Mouse (Mus musculus) midbrain, embryonic 13.5 days (tissue): ENCODE data around the gene Tas2r126. TPM values are rescaled to one million over a fixed set of nuclear protein-coding genes. Genes with fewer than 3 reads are reported as not detected.
"Not testable (repeated sequence)": the region's sequence is repeated elsewhere in the genome, so short reads cannot be mapped to it uniquely, and the experiment has no call there.

Source experiments
- ATAC-seq: fragments of 200-750 bp; cut with Nextera tagmentation; 2 replicates; pipeline ENCODE4 v1.8.0; 2017; ENCODE audit warnings: mild to moderate bottlenecking, moderate TSS enrichment, moderate library complexity
- H3K27ac ChIP-seq: fragments of 300-500 bp; sonication (generic); 2 replicates; pipeline ENCODE4 v1.5.1; 2015; ENCODE audit warnings: inconsistent platforms, mild to moderate bottlenecking, moderate library complexity
- H3K27me3 ChIP-seq: fragments of 300-500 bp; sonication (generic); 2 replicates; pipeline ENCODE4 v1.6.1; 2015; ENCODE audit warnings: mild to moderate bottlenecking, inconsistent platforms
- H3K36me3 ChIP-seq: fragments of 300-500 bp; sonication (generic); 2 replicates; pipeline ENCODE4 v1.6.1; 2015; ENCODE audit warnings: mild to moderate bottlenecking, inconsistent platforms
- H3K4me1 ChIP-seq: fragments of 300-500 bp; sonication (generic); replicated peaks from 2 replicates; pipeline ENCODE4 v1.6.1; 2015; ENCODE audit warnings: inconsistent platforms
- H3K4me2 ChIP-seq: fragments of 300-500 bp; sonication (generic); replicated peaks from 2 replicates; pipeline ENCODE4 v1.6.1; 2015; ENCODE audit warnings: moderate library complexity, mild to moderate bottlenecking, inconsistent platforms
- H3K4me3 ChIP-seq: fragments of 300-500 bp; sonication (generic); replicated peaks from 2 replicates; pipeline ENCODE4 v1.5.1; 2015; ENCODE audit warnings: mild to moderate bottlenecking, inconsistent platforms
- H3K9ac ChIP-seq: fragments of 300-500 bp; sonication (generic); replicated peaks from 2 replicates; pipeline ENCODE4 v1.6.1; 2015; ENCODE audit warnings: mild to moderate bottlenecking, inconsistent platforms
- H3K9me3 ChIP-seq: fragments of 300-500 bp; sonication (generic); 2 replicates; pipeline ENCODE4 v1.6.1; 2016; ENCODE audit warnings: mild to moderate bottlenecking, inconsistent platforms
- WGBS: fragments of 180-500 bp; shearing (Covaris S2); methylation state at CpG from one replicate; pipeline ENCODE4 v1.1.7; 2015; 5-methylcytosine and 5-hydroxymethylcytosine counted together
- polyA plus RNA-seq: library from polyadenylated mRNA; unstranded; fragments of >200 nt; fragmentation: Nextera tagmentation; extraction: Ambion mirVana; gene quantifications from 2 replicates; pipeline ENCODE4 v1.2.1, GENCODE M21; 2015

Gene Tas2r126
- polyA plus RNA-seq, 1 experiment from 2014 or later: not detected

GRCm38 (mm10) chr6:42426337-42426736 lies 8.0 kb upstream of the Tas2r126 start:
- no peaks in the 10 kb centered on the region for H3K4me1 ChIP-seq
- no peak overlapping the region for H3K9ac ChIP-seq
- H3K36me3 ChIP-seq: no peaks in the 10 kb centered on the region
- no peaks in the 10 kb centered on the region for H3K27me3 ChIP-seq
- no peaks in the 10 kb centered on the region for H3K9me3 ChIP-seq
- no peak overlapping the region for H3K4me3 ChIP-seq
- 87% methylated on average over 4 of the region's 4 CpGs for WGBS
- no peak overlapping the region for H3K27ac ChIP-seq
- H3K4me2 ChIP-seq: no peak overlapping the region
- no peak for ATAC-seq

GRCm38 (mm10) chr6:42433554-42433953 lies 781 bp upstream of the Tas2r126 start:
- 74% methylated on average over 2 of the region's 2 CpGs for WGBS
- Histone ChIP-seq H3K9me3 (no peaks in the 10 kb centered on the region), H3K27me3 (no peaks in the 10 kb centered on the region), H3K4me3 (no peak overlapping the region), H3K36me3 (no peaks in the 10 kb centered on the region), H3K9ac (no peak overlapping the region), H3K4me2 (no peak overlapping the region), H3K27ac (no peak overlapping the region), H3K4me1 (no peaks in the 10 kb centered on the region)
- ATAC-seq: no peak

DNA sequence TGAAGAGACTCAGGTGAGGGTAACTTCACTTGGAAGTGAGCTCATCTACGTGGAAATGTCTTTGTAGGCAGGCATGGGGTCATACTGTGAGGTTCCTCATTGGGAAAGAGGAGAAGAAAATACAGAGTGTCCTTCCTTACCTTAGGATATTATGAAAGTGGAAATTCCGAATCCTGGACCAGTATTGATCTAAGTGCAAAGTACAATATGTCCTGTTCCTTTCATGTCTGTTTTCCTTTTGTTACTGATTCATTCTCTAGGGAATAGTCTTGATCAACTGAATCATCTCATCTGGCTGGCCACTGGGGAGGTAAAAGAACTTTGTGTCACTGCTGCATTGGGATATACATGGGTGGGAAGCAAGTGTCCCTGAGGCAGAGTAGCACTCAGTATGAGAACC lies 1.2 kb downstream of the Tas2r126 start:
- 77% methylated on average over 2 of the region's 2 CpGs for WGBS
- Histone ChIP-seq H3K9me3 (no peaks in the 10 kb centered on the region), H3K27ac (no peak overlapping the region), H3K4me2 (no peak overlapping the region), H3K9ac (no peak overlapping the region), H3K27me3 (no peaks in the 10 kb centered on the region), H3K36me3 (no peaks in the 10 kb centered on the region), H3K4me3 (no peak overlapping the region), H3K4me1 (no peaks in the 10 kb centered on the region)
- no peak for ATAC-seq

- ATAC-seq: no peak
- 79% methylated on average over 2 of the region's 2 CpGs for WGBS
Observed at GRCm38 (mm10) chr6:42441395-42441794, 7.1 kb downstream of the Tas2r126 start.

DNA sequence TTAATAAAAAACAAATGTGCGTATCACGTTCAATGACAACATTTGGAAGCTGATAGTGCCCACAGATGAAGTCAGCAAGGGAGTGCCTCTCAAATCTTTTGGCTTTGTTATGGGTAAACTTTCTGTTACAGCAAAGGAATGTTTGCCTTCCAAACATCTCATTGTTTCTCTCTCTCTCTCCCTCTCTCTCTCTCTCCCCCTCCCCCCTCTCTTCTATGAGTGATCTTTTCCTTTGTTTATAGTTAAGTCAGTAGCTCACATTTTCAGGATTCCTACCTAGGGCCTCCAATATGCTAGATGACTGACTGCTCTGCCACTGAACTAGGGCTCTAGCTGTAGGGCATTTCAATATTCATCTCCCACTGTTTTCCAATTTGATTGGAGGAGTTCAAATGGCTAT lies 10.2 kb downstream of the Tas2r126 start:
- WGBS: 88% methylated on average over 2 of the region's 2 CpGs
- no peaks in the 10 kb centered on the region for H3K36me3 ChIP-seq
- H3K9me3 ChIP-seq: no peaks in the 10 kb centered on the region
- ATAC-seq: no peak
- no peak overlapping the region for H3K27ac ChIP-seq
- no peak overlapping the region for H3K4me2 ChIP-seq
- no peak overlapping the region for H3K4me3 ChIP-seq
- no peaks in the 10 kb centered on the region for H3K27me3 ChIP-seq
- H3K4me1 ChIP-seq: no peaks in the 10 kb centered on the region
- no peak overlapping the region for H3K9ac ChIP-seq

More at GRCm38 (mm10) chr6:42441395-42441794, 7.1 kb downstream of the Tas2r126 start:
- Histone ChIP-seq H3K27me3 (no peaks in the 10 kb centered on the region), H3K36me3 (no peaks in the 10 kb centered on the region), H3K9ac (no peak overlapping the region), H3K4me3 (no peak overlapping the region), H3K27ac (no peak overlapping the region), H3K4me1 (no peaks in the 10 kb centered on the region), H3K9me3 (no peaks in the 10 kb centered on the region), H3K4me2 (no peak overlapping the region)

DNA sequence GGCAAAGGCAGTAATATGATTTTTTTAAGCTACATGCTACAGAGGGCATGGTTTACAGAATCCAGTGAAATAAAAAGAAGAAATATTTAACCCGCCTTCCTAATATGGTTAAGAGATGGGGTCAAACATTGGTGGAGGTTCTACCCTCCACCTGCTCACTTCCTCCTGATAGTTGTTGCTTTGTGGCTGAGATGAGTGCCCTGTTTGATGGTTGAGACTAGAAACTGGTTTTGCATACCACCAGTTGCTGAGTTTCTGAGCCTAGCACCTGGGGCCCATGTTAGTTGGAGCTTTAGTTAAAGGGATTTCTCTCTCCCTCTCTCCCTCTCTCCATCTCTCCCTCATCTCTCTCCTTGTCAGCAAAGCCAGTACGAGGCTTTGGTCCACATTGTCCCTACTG lies 13.0 kb downstream of the Tas2r126 start:
- no peaks in the 10 kb centered on the region for H3K9me3 ChIP-seq
- no peak overlapping the region for H3K9ac ChIP-seq
- H3K36me3 ChIP-seq: no peaks in the 10 kb centered on the region
- no peaks in the 10 kb centered on the region for H3K27me3 ChIP-seq
- 82% methylated on average over 2 of the region's 2 CpGs for WGBS
- H3K4me3 ChIP-seq: no peak overlapping the region
- H3K4me1 ChIP-seq: no peaks in the 10 kb centered on the region
- ATAC-seq: no peak
- H3K4me2 ChIP-seq: no peak overlapping the region
- no peak overlapping the region for H3K27ac ChIP-seq

- no peaks in the 10 kb centered on the region for H3K27me3 ChIP-seq
- 77% methylated on average over 1 of the region's 1 CpGs for WGBS
- no peaks in the 10 kb centered on the region for H3K4me1 ChIP-seq
- H3K27ac ChIP-seq: no peak within 1 kb of the TSS
- H3K4me2 ChIP-seq: no peak within 1 kb of the TSS
- H3K9me3 ChIP-seq: no peaks in the 10 kb centered on the region
- no peak within 1 kb of the TSS for H3K9ac ChIP-seq
- no peaks in the 10 kb centered on the region for H3K36me3 ChIP-seq
- ATAC-seq: no peak
- no peak within 1 kb of the TSS for H3K4me3 ChIP-seq
Observed at GRCm38 (mm10) chr6:42465096-42465495, 30.8 kb downstream of the Tas2r126 start, which contains the start of gene Olfr458. Gene Olfr458, minus strand, starts transcription at chr6:42465196.

DNA sequence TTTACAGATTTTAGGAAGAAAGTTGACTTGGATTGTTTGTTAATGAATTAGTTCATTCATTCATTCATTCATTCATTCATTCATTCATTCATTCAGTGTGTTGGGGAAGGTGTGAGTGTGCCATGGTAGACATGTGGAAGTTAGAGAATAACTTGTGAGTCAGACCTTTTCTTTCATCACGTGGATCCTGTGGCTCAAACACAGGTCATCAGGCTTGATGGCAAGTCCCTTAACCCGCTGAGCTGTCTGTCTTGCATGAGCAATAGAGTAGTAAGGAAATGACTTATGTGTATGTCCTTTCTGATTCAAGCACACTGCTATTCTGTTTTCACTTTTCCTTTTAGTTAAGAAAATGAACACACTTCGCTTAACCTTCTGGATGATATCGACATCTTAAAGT lies 36.2 kb downstream of the Tas2r126 start:
- Histone ChIP-seq H3K9me3 (no peaks in the 10 kb centered on the region), H3K9ac (no peak overlapping the region), H3K4me3 (no peak overlapping the region), H3K4me2 (no peak overlapping the region), H3K36me3 (no peaks in the 10 kb centered on the region), H3K4me1 (no peaks in the 10 kb centered on the region), H3K27ac (no peak overlapping the region), H3K27me3 (no peaks in the 10 kb centered on the region)
- ATAC-seq: no peak
- 95% methylated on average over 4 of the region's 4 CpGs for WGBS

DNA sequence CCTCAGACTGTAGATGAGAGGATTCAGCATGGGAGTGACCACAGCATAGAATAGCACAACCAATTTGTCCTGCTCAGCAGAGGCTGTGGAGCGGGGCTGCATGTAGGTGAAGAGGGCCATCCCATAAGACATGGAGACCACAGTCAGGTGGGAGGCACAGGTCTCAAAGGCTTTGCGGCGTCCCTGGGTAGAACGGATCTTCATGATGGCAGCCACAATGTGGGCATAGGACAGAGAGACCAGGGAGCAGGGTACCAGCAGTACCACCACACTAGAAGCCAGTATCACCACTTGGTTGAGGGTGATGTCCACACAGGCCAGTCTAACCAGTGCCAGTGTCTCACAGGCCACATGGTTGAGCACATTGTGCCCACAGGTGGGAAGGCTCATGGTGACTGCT lies 37.0 kb downstream of the Tas2r126 start:
- WGBS: 99% methylated on average over 4 of the region's 4 CpGs

DNA sequence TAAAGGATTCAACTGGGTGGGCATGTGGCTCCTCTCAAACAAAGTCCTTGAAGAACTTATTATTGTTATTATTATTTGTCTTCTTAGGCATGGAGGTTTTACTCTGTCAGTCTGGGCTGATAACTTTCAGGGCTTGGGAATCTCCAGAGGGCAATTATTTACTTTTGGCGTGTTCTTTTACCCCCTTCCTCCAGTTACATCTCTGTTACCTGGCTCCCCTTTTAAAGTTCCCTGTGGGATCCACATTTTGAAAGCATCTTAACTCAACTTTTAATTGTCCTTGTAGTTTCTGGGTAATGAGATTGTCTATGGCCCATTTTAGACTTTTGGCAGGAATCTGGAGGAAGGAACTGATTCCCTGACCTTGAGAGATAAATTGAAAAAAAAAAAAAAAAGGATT lies 41.9 kb downstream of the Tas2r126 start, which contains the start of gene Olfr457:
Olfr457 (minus strand) TSS at position 101 of the 400 bp plus-strand sequence.
- H3K27ac ChIP-seq: no peak within 1 kb of the TSS
- H3K27me3 ChIP-seq: no peaks in the 10 kb centered on the region
- WGBS: 67% methylated on average over 1 of the region's 1 CpGs

More for the DNA sequence above, 37.0 kb downstream of the Tas2r126 start:
- H3K27me3 ChIP-seq, ATAC-seq, H3K4me3 ChIP-seq, H3K9ac ChIP-seq, H3K4me2 ChIP-seq, H3K4me1 ChIP-seq, H3K9me3 ChIP-seq, H3K27ac ChIP-seq, H3K36me3 ChIP-seq: not testable (repeated sequence)

GRCm38 (mm10) chr6:42484633-42485032 lies 50.3 kb downstream of the Tas2r126 start:
- H3K27ac ChIP-seq: no peak overlapping the region
- no peak for ATAC-seq
- no peaks in the 10 kb centered on the region for H3K27me3 ChIP-seq
- H3K36me3 ChIP-seq: no peaks in the 10 kb centered on the region
- H3K4me2 ChIP-seq: no peak overlapping the region
- H3K9ac ChIP-seq: no peak overlapping the region
- H3K9me3 ChIP-seq: no peaks in the 10 kb centered on the region
- H3K4me3 ChIP-seq: no peak overlapping the region
- H3K4me1 ChIP-seq: no peaks in the 10 kb centered on the region

More for the DNA sequence above, 41.9 kb downstream of the Tas2r126 start, which contains the start of gene Olfr457:
- H3K4me2 ChIP-seq: no peak within 1 kb of the TSS
- no peaks in the 10 kb centered on the region for H3K9me3 ChIP-seq
- no peak within 1 kb of the TSS for H3K9ac ChIP-seq
- H3K4me3 ChIP-seq: no peak within 1 kb of the TSS
- H3K4me1 ChIP-seq: no peaks in the 10 kb centered on the region
- no peak for ATAC-seq
- no peaks in the 10 kb centered on the region for H3K36me3 ChIP-seq
